Mouse (Mus musculus): ENCODE measurements around the gene Helt. TPM values are rescaled to one million over a fixed set of nuclear protein-coding genes. Genes with fewer than 3 reads are reported as not detected.

The Helt gene
- total RNA-seq, 4 experiments from 2014 or later = not detected

Other genes with a start within 250 kb of the Helt start
- gene Cfap97, start 142.9 kb downstream of the Helt start, total RNA-seq (2022) = 10 to 100 TPM; 21.7 to 27.2 (median 25.2) TPM
- gene Snx25, start 142.5 kb downstream of the Helt start, total RNA-seq (2022) = 10 to 100 TPM; 39.4 to 46.0 (median 42.8) TPM
- 100 to 1,000 TPM; 495 to 555 (median 531) TPM for gene Slc25a4, start 83.4 kb downstream of the Helt start, total RNA-seq (2022)
- gene Acsl1, start 176.4 kb upstream of the Helt start, total RNA-seq (2022) = 10 to 100 TPM; 40.6 to 49.2 (median 47.4) TPM

Measured in layer of hippocampus, adult 8-10 months (tissue).